Mouse (Mus musculus): ENCODE measurements at regions not wholly inside any gene's neighbourhood (a gene's known extent, or its start where the extent isn't known, plus 50 kb on each side); places are given as distances from the start of the nearest gene placed in this dataset.

- in situ Hi-C loops (cut with MboI, MseI) = no loop called here
Observed at GRCm38 (mm10) chr2:166439847-166440775, 273.5 kb downstream of the Prex1 start.

GRCm38 (mm10) chr2:166438207-166438606 lies 275.4 kb downstream of the Prex1 start:
- in situ Hi-C loops (cut with MboI, MseI) = no loop called here

- in situ Hi-C loops (cut with MboI, MseI) = no loop called here
Observed at GRCm38 (mm10) chr2:166434554-166434953, 279.1 kb downstream of the Prex1 start.

- in situ Hi-C loops (cut with MboI, MseI) = no loop called here
Observed at GRCm38 (mm10) chr2:166433655-166434333, 278.3 kb upstream of the Sulf2 start.

- in situ Hi-C loops (cut with MboI, MseI) = no loop called here
Observed at GRCm38 (mm10) chr2:166432948-166433654, 277.6 kb upstream of the Sulf2 start.

- in situ Hi-C loops (cut with MboI, MseI) = no loop called here
Observed at GRCm38 (mm10) chr2:166432531-166432930, 277.1 kb upstream of the Sulf2 start.

- in situ Hi-C loops (cut with MboI, MseI) = no loop called here
Observed at GRCm38 (mm10) chr2:166429918-166430317, 274.5 kb upstream of the Sulf2 start.

GRCm38 (mm10) chr2:166429494-166429893 lies 274.0 kb upstream of the Sulf2 start:
- in situ Hi-C loops (cut with MboI, MseI) = no loop called here

GRCm38 (mm10) chr2:166427390-166427789 lies 271.9 kb upstream of the Sulf2 start:
- in situ Hi-C loops (cut with MboI, MseI) = no loop called here

GRCm38 (mm10) chr2:166426960-166427359 lies 271.5 kb upstream of the Sulf2 start:
- in situ Hi-C loops (cut with MboI, MseI) = no loop called here

GRCm38 (mm10) chr2:166426457-166426856 lies 271.0 kb upstream of the Sulf2 start:
- in situ Hi-C loops (cut with MboI, MseI) = no loop called here

- in situ Hi-C loops (cut with MboI, MseI) = no loop called here
Observed at GRCm38 (mm10) chr2:166425141-166425540, 269.7 kb upstream of the Sulf2 start.

- in situ Hi-C loops (cut with MboI, MseI) = no loop called here
Observed at GRCm38 (mm10) chr2:166423132-166423660, 267.7 kb upstream of the Sulf2 start.

- in situ Hi-C loops (cut with MboI, MseI) = no loop called here
Observed at GRCm38 (mm10) chr2:166420275-166420674, 264.8 kb upstream of the Sulf2 start.

GRCm38 (mm10) chr2:166419271-166419670 lies 263.8 kb upstream of the Sulf2 start:
- in situ Hi-C loops (cut with MboI, MseI) = no loop called here

GRCm38 (mm10) chr2:166418279-166418678 lies 262.8 kb upstream of the Sulf2 start:
- in situ Hi-C loops (cut with MboI, MseI) = no loop called here

- in situ Hi-C loops (cut with MboI, MseI) = no loop called here
Observed at GRCm38 (mm10) chr2:166417628-166418027, 262.2 kb upstream of the Sulf2 start.

- in situ Hi-C loops (cut with MboI, MseI) = no loop called here
Observed at GRCm38 (mm10) chr2:166415481-166415965, 260.1 kb upstream of the Sulf2 start.

- in situ Hi-C loops (cut with MboI, MseI) = no loop called here
Observed at GRCm38 (mm10) chr2:166414856-166415255, 259.4 kb upstream of the Sulf2 start.

- in situ Hi-C loops (cut with MboI, MseI) = no loop called here
Observed at GRCm38 (mm10) chr2:166412031-166412858, 256.8 kb upstream of the Sulf2 start.

GRCm38 (mm10) chr2:166409391-166409790 lies 253.9 kb upstream of the Sulf2 start:
- in situ Hi-C loops (cut with MboI, MseI) = no loop called here

All from T-helper 1 cell (primary cell).